Mouse (Mus musculus): ENCODE measurements around the gene Galnt17.

The Galnt17 gene

DNA sequence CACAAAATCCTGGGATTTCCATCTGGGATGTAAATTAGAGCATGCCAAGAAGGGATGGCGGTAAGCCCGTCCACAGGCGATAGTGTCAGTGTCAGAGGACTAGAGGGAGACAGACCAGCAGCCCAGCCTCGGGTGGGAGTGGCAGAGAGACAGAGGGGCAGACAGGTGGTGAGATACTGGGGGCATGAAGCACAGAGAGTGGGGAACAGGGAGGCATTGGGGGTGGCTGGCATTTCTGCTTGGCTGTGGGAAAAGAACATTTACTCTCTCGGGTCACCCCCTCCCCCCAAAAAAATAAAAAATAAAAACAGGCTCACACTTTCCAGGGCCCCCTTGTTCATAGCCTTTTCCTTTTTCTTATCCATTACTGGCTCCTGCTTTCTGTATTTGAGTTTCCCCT lies 287.4 kb downstream of the Galnt17 start:
- DNase-seq (ENCODE audit: low spot score): no peak

DNA sequence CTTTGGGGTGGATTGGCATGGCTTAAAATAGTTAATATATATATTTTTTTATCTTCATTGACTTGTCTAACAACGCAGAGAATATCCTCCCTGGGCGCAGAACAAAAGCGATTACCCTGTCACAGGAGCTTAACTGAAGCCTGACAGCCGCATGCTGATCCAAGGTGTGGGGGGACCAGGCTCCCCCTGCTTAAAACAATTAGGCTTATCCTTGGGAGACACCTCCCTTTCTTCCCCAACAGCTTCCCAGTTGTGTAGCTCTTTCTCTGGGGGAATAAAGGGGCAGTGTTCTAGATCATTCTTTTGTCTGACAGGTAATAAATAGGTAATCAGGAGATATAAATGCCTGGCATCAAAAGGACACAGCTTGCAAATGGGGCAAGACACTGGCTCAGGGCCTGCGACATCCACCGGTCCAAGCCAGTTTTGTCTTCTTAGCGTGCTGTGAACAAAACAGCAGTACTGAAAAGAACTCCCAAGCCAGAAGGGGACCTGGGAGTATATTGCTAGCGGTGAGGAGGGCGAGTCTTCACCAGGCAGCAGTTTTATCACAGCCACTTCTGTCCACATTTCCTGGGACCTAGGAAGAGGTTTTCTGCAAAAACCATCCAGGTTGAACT lies 288.8 kb downstream of the Galnt17 start:
- no peak for DNase-seq (ENCODE audit: low spot score)

DNA sequence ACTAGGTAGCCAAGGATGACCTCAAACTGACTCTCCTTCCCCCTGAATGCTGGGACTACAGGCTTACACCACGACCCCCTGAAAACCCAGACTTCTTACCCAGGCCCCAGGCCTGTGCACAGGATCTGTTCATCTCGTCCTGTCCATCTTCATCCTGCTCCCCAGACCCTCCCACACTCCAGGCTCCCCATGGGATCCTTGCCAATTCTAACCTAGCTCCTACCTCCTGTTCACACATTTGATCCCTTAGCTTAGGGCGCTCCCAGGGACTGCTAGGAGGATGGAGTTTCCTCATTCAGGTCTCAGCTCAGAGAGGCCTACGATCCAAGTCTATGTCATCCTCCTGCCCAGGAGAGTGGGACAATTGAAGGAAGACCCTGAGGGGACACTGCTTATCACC lies 292.2 kb downstream of the Galnt17 start:
- no peak for DNase-seq (ENCODE audit: low spot score)

DNA sequence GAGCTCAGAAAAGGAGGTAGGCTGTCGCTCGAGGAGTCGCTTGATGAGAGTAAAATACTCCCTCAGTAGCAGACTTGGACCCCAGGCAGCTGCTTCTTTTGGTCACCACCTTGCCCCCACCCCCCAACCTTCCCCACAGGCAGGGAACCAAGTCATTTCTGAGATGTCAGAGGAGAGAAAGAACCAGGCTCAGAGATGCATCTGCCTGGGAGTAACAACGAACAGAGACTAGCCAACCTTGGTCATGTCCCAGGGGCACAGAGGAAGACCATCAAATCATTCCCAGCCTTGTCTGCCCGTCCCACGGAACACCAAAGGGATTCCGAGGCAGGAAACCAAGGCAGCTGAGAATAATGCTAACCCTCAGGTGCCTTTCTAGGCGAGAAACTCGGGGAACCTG lies 293.0 kb downstream of the Galnt17 start:
- no peak for DNase-seq (ENCODE audit: low spot score)

DNA sequence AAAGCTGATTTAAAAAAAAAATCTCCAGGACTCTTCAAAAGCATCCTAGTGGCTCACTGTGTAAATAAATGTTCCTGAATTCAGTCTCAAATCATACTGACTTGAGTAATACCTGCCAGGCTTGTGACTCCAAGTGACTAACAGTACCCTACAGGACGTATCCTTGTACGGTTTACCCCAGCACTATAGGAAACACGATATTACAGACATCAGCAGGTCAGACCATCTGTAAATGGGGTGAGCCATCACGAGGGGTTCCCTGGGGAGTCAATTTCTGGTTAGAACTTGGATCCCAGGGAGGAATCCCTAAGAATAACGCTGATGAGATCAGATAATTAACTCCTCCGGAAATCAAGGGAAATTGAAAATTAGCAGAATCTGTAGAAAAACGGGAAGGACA lies 294.5 kb downstream of the Galnt17 start:
- DNase-seq (ENCODE audit: low spot score): no peak

DNA sequence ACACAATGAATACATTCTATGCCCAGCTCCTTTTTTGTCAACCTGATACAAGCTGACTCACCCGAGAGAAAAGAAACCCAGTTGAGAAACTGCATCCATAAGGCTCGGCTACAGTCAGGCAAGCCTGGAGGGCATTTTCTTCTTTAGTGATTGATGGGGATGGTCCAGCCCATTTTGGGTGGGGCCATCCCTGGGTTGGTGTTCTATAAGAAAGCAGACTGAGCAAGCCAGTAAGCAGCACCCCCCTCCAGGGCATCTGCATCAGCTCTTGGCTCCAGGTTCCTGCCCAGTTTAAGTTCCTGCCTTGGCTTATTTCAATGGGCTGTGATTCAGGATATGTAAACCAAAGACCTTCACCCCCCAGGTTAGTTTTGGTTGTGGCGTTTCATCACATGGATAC lies 295.2 kb downstream of the Galnt17 start:
- DNase-seq (ENCODE audit: low spot score): no peak

DNA sequence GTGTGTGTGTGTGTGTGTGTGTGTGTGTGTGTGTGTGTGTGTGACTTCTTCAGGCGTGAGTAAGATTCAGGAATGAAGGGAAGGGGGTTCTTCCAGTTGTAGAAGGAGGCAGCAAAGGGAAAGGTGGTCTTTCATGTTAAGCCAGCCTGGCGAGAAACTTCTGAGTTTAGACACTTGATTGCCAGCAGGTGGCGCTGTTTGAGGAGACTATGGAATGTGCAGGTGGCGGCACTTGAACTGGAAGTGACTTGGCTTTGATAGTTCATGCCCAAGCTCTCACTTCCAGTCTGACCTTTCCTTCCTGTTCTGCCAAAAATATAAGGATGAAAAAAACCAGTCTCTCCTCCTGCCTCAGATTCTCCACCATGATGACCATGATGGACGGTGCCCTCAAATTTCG lies 298.8 kb downstream of the Galnt17 start:
- DNase-seq (ENCODE audit: low spot score): no peak

DNA sequence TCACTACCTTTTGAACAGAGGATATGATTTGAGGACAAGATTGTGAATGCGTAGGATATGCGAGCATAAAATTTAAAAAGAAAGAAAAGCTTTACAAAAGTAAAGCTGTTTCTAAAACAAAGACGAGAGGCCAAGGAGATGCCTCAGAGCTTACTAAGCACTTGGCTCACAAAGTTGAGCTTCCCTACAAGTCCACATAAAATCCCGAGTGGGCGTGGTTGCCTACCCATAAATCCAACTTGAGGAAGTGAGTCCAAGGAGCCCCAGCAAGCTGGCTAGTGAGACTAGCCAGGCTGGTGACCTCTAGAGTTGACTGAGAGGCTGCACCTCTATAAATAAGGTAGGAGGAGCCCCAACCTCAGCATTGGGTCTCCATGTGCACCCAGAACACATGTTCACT lies 299.8 kb downstream of the Galnt17 start:
- no peak for DNase-seq (ENCODE audit: low spot score)

DNA sequence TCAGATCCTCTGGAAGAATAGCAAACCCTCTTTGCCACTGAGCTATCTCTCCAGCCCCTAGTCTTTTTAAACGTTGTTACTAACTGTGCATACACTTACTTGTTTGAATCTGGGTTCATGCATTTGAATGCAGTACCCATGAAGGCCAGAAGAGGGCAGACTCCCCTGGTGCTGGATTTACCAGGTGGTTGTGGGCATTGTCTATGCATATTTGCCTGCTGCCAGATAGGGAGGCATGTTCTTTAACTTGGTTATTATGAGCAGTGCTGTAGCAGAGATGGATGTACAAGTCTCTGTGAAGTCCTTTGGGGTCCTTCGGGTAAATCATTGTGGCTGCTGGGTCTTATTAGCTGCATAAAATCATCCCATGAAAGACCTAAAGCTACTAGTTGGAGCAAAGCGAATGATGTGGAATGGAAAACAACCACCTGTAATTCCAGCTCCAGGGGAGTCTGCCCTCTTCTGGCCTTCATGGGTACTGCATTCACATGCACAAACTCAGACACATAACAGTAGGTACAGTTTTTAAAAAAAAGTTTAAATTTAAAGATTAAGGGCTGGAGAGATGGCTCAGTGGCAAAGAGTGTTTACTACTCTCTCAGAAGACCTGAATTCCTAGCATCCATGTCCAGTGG lies 300.3 kb downstream of the Galnt17 start:
- no peak for DNase-seq (ENCODE audit: low spot score)

DNA sequence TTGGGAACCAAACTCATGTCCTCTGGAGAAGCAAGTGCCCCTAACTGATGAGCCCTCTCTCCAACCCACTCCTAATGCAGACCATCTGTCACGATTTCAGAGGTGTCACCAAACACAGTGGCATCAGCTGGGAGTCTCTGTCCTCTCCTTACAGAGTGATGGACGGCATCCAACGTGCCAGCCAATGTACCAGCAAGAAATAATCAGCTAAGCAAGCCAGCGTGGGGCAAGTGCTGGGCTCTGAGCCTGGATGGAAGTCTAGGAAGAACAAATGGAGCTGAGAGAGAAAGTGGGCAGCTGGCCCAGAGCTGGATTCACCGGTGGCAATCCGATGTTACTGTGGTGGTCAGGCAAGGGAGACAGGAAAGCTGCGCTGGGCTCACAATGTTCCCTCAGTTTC lies 301.1 kb downstream of the Galnt17 start:
- DNase-seq (ENCODE audit: low spot score): no peak

DNA sequence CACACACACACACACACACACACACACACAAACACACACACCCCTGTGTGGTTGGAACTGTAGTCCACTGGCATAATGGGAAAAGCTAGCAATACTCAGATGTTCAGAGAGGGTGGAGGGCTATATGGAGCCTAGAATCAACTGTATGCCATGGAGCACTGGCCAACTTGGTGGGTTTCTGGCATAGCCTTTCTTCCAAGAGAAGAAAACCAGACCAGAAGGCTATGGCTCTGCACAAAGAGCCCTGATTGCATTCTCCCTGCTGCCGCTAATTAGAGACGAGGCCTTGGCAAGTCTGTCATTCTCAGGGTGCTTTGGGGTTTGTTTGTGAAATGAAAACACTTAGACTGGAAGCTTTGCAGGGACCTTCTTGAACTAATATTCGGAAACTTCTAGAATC lies 301.8 kb downstream of the Galnt17 start:
- DNase-seq (ENCODE audit: low spot score): no peak

DNA sequence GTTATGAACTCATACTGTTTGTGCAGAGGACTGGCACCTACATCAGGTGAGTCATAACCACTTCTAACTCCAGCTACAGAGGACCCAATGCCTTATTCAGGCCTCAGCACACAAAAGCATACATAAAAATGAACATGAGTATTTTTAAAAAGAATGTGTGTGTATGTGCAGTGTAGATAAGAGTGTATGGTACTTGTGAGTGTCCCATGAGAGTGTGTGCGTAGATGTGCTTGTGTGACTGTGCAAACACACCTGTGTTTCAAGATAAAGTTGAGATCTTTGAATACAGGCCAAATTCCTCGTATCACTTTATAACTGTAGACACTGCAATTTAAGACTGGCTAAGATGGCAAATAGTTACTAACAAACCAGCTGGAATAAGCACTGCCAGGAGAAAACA lies 307.7 kb downstream of the Galnt17 start:
- DNase-seq (ENCODE audit: low spot score): no peak

DNA sequence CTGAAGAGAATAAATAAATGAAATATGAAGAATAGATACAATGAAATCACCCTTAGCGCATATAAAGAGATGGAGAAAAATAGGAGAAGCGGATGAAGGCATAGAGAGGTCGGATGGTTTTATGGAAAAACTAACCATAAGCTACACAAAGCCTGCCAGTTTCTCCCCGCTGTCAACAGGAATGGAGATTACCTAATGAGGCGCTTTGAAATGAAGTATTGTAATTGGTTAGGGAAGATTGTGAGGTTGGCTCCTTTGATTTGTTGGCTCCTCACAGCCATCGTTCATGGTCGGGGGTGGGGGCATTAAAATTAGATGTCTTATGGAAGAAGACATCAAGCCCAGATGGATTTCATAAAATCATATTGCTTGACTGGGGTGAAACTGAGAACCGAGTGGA lies 329.0 kb downstream of the Galnt17 start:
- DNase-seq (ENCODE audit: low spot score): no peak

DNA sequence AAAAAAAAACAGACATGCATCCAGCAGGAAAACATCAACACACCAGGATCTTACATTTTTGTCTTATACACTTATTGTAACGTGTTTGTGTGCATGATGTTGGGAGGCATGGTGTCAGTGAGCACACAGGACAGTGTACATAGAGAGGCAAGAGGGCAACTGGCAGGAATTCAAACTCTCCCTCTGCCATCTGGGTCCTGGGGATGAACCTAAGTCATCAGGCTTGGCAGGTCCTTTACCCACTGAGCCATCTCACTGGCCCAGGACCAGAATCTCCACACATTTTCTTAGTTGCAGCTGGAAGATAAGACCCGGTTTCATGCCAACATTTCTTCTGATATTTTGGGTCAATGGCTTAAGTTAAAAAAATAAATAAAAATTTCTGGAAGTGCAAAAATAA lies 329.4 kb downstream of the Galnt17 start:
- no peak for DNase-seq (ENCODE audit: low spot score)

DNA sequence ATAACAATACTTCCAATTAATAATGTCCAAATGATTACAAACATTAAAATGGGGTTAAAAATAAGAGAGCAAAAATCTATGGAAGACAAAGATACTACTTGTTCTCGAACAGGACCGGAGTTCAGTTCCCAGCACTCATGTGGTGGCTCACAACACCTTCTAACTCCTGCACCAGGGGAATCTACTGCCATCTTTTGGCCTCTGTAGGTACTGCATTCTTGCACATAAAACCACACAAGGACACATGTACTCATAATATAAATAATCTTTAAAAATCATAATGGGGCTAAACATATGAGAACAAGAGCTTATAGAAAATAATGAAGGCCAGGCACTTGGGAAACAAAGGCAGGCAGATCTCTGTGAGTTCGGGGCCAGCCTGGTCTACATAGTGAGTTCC lies 330.3 kb downstream of the Galnt17 start:
- no peak for DNase-seq (ENCODE audit: low spot score)

DNA sequence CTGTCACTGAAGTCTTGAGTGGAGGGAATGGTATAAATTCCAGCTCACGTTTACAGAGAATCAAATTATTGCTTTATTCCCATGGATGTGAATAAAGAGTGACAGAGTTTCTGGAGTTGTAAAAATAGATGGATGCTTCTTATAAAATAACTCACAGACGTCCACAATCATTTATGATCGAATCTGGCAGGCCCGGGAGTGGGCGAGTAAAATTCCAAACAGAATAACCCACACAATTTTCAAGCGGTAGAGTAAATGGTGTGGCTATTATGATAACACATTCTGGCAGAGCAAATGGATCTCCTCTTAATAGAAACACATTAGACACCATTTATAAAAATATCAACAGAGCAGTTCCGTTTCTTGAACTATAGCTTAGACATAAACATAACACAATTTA lies 355.9 kb downstream of the Galnt17 start:
- no peak for DNase-seq (ENCODE audit: low spot score)

DNA sequence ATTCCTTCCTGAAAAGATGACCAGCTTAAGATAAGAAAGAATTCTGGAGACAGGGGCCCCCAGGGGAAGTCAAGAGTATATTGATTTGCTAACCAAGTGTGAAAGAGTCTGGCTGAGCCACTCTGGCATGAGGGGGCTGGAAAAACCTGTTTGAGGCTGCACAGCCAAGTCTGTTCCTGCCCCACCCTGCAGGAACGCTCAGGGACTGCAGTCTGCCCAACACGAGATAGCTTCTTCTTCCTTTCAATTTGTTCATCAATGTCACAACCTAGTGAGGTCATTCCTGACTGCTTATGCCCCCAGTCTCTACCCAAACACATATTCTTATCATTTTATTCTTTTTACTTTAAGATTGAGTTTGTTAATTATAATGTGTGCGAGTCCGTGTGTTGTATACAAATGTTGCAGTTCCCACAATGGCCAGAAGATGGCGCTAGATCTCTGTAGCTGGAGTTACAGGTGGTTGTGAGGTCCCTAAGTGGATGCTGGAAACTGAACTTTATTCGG lies 357.4 kb downstream of the Galnt17 start:
- DNase-seq (ENCODE audit: low spot score): no peak

DNA sequence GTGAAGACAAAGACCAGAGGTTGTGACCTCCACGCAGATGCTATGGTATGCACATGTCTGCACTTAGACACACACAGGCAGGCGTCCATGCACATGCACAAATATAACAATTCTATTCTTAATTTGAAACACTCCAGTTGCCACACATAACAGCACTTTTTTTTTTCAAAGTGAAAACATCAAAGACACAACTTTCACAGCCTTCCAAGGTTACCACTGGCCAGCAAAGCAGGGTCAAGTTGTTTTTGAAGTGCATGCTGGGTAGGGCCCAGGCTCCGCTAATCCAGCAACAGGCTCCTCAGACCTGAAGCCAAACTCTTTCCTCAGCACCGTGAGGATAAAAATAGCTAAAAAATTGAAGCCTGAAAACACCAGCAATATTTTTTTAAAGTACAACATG lies 357.9 kb downstream of the Galnt17 start:
- no peak for DNase-seq (ENCODE audit: low spot score)

DNA sequence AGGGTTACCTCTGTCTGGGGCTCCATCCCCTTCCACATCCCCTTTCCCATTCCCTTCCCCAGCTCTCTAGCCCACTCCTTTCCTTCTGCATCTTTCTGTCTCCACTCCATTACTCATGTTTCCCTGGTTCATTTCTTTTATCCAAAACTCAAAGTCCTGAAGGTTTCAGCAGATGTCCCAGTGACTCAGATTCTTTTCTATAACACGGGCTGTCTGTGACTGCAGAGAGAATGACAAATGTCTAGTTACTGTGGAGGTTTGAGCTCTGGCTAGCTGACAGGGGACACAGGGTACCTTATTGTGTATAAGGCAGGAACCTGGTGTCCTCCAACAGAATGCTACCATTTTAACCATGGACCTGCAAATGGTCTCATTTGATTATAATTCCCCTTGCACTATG lies 358.6 kb downstream of the Galnt17 start:
- no peak for DNase-seq (ENCODE audit: low spot score)

DNA sequence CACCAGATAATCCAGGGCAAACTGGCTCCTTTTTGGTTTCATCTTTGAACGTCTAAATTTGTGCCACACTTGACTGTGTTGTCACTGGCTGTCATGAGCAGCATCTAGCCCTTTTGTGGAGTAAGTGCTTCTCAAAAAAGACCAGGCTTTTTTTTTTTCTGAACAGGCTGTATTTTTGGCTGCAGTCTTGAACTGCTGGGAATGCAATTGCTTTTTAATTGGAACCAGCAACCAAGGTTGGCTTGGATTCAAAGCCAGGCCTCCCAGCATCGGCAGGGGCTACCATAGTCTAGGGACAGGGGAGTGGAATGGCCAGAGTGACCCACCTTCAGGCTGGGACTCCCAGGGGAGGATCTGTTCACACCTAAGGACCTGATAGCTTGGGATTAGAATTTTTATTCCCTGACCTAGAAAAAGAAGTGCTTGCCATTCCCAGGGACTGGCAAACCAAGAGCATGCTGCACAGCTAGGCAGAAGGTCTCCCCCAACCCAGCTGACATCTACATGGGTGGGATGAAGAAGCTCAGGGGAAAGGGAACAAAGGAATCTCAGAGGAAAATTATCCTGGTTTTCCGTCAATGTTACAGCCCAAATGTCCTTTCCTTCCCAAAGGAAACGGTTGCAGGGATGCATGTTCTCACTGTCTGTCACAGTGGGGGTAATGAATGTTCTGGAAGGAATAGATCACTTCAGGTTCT lies 369.2 kb downstream of the Galnt17 start:
- DNase-seq (ENCODE audit: low spot score): no peak

DNA sequence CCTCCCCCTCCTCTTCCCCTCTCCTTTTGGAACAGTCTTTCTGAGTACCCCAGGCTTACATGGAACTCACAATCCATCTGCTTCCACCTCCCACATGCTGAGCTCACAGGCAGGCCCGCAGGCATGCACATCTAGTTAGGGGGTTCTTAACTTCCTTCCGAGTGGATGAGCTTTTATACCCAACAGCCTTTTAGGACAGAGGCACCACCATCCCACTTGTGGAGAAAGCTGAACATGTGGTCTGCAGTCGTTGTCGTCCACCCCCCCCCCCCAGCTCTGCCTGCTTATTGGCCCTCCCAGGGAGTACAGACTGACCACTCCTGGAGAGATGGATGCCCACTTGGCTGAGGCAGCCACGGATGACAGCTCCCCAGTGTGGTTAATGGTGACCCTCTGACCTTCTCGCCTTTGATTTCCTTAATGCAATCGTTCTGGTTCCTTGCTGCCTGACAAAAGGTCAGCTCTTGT lies 370.0 kb downstream of the Galnt17 start:
- DNase-seq (ENCODE audit: low spot score): no peak

DNA sequence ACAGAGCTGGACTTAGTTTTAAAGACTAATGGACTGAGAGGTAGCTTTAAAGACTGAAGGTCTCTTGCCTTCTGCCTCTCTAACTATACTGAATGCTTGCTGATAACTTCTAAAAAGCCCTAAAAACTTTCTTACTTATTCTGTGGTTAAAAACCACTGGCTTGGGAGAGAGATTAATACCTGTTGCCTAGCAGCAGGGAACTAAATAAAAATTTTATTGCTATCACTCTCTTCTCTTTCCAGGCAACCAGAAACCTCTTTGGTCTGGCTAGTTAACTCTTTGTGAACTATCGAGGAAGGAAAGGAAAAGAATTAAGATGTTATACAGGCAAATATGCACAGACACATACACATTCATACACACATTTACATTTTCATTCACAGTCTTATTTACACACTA lies 377.3 kb downstream of the Galnt17 start:
- DNase-seq (ENCODE audit: low spot score): no peak

DNA sequence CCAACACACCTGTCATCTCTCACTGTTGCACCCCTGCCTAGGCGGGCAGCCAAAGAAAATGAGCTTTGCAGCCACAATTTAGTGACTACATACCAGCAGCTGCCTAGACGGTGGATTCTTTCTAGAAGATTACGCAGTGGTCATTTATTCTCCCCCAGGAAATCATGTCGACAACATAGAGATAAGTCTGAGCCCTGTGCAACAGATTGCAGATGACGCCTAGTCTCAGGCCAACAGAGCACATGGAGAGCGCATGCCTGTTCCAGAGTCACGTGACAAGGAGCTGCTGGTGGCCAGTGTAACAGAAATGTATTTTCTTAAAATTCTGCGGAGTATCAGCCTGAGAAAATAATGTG lies 380.5 kb downstream of the Galnt17 start:
- DNase-seq (ENCODE audit: low spot score): no peak

Measured in urinary bladder, postnatal 10 days (tissue).